Mouse (Mus musculus): ENCODE measurements around the gene Ttf2. TPM values are rescaled to one million over a fixed set of nuclear protein-coding genes. Genes with fewer than 3 reads are reported as not detected.

Gene Ttf2
- polyA plus RNA-seq (2012; rRNA removed; ENCODE audit: low replicate concordance): 0.72 and 1.4 TPM in 2 replicates

GRCm38 (mm10) chr3:100969176-100969917 lies at the start of gene Ttf2:
Ttf2 (minus strand) TSS chr3:100969663.

GRCm38 (mm10) chr3:100921825-100922505 lies 47.5 kb downstream of the Ttf2 start, which contains the start of gene Trim45:
Trim45 (plus strand) TSS chr3:100922202.

Other genes starting within 250 kb of the Ttf2 start
- gene Vtcn1, start 144.2 kb downstream of the Ttf2 start, polyA plus RNA-seq (2012; rRNA removed; ENCODE audit: low replicate concordance): 0.09 TPM in 1 of 2 replicates, not detected in the other
- 0.34 and 0.49 TPM in 2 replicates for gene Trim45, start 47.5 kb downstream of the Ttf2 start, polyA plus RNA-seq (2012; rRNA removed; ENCODE audit: low replicate concordance)
- 0.68 and 1.2 TPM in 2 replicates for gene Cd101, start 59.9 kb upstream of the Ttf2 start, polyA plus RNA-seq (2012; rRNA removed; ENCODE audit: low replicate concordance)
- gene Ptgfrn, start 140.6 kb upstream of the Ttf2 start, polyA plus RNA-seq (2012; rRNA removed; ENCODE audit: low replicate concordance): 13.8 and 22.0 TPM in 2 replicates

All from duodenum, adult 2 months (tissue).